Mouse (Mus musculus) testis, adult 2 months (tissue): ENCODE data around the gene C1qb.

Experiments used
- CTCF ChIP-seq: fragments of 200-500 bp; IDR thresholded peaks from 2 replicates; pipeline ENCODE4 v1.5.1; 2012; ENCODE audit warnings: low read depth, mild to moderate bottlenecking, inconsistent platforms, low read length, moderate library complexity; ENCODE audit not compliant: control insufficient read depth, insufficient read depth, insufficient replicate concordance
- POLR2A ChIP-seq: fragments of 200-500 bp; IDR thresholded peaks from 2 replicates; pipeline ENCODE4 v1.6.1; 2012; ENCODE audit warnings: low read depth, mild to moderate bottlenecking, inconsistent platforms, low read length, moderate library complexity; ENCODE audit not compliant: control insufficient read depth

DNA sequence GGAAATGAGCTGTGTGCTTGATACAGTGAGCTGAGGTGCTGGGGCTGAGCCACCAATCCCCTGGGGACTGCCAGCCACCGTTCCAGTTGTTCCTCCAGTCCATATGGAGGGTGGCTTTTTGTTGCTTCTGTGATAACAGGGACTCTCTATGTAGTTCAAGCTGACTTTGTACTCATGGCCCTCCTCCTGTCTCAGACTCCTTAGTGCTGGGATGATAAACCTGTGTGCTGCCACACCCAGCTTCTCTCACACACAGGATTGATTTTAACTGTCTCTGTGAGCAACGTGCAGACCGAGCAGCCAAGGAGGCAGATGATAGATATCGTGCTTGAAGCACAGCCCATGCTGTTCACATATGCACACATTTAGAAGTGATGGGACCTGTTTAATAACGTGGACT lies 33.9 kb downstream of the C1qb start:
- TF ChIP-seq CTCF (no peak), POLR2A (no peak)
